In genomic region chr19:45312713-45313365, GRCm38 (mm10) we compare ENCODE assay signal across 11 mouse cellular contexts. TPM values are rescaled to one million over a fixed set of nuclear protein-coding genes. Genes with fewer than 3 reads are reported as not detected.
DNase-seq lines count a peak whose midpoint lies in the region; ATAC-seq and TF ChIP-seq lines count a peak whose summit lies in the region.
"Had no signal": no experiment of that assay in that cellular context is flagged by ENCODE, and none has a peak within 500 bp of the region (broad histone marks: within the 10 kb centered on the region; RNA-seq: fewer than 3 reads in every experiment).

No protein-coding gene starts in this region.

- H3K9me3 ChIP-seq in hindbrain, embryonic 13.5 days = no peaks in the 10 kb centered on the region
- no peaks in the 10 kb centered on the region for H3K9me3 ChIP-seq in midbrain, embryonic 15.5 days
- H3K9me3 ChIP-seq: liver, embryonic 15.5 days had no signal

- no peak overlapping the region for H3K4me3 ChIP-seq in cerebellum, adult 2 months (replicated peaks; ENCODE audit: insufficient read depth, low read depth, low read length)
- no peak overlapping the region for H3K4me3 ChIP-seq in hindbrain, embryonic 13.5 days
- no peak overlapping the region for H3K4me3 ChIP-seq in midbrain, embryonic 15.5 days
- H3K4me3 ChIP-seq: liver, embryonic 15.5 days had no signal

- H3K9ac ChIP-seq in hindbrain, embryonic 13.5 days = peak overlapping the region; percentile 26; the same call in 1 of the 2 replicates
- no peak overlapping the region for H3K9ac ChIP-seq in midbrain, embryonic 15.5 days
- H3K9ac ChIP-seq: liver, embryonic 15.5 days had no signal

- no peak overlapping the region for H3K4me2 ChIP-seq in hindbrain, embryonic 13.5 days
- no peak overlapping the region for H3K4me2 ChIP-seq in midbrain, embryonic 15.5 days
- H3K4me2 ChIP-seq: liver, embryonic 15.5 days had no signal

- no peaks in the 10 kb centered on the region for H3K36me3 ChIP-seq in hindbrain, embryonic 13.5 days
- no peaks in the 10 kb centered on the region for H3K36me3 ChIP-seq in midbrain, embryonic 15.5 days (replicated peaks)
- H3K36me3 ChIP-seq: liver, embryonic 15.5 days had no signal

- H3K27ac ChIP-seq in cerebellum, adult 2 months (ENCODE audit: insufficient read depth, low read length) = no peak overlapping the region
- H3K27ac ChIP-seq in hindbrain, embryonic 13.5 days = peak overlapping the region; percentile 94
- H3K27ac ChIP-seq in midbrain, embryonic 15.5 days = peak overlapping the region; percentile 74
- H3K27ac ChIP-seq: liver, embryonic 15.5 days had no signal

- no peak for TF ChIP-seq CTCF in cerebellum, adult 2 months (IDR thresholded peaks at IDR 0.05; ENCODE audit: borderline replicate concordance, insufficient read depth, low read depth, low read length)

- no peak for TF ChIP-seq POLR2A in cerebellum, adult 2 months (IDR thresholded peaks at IDR 0.05; ENCODE audit: borderline replicate concordance, insufficient read depth, low read length)

- no peaks in the 10 kb centered on the region; the same call in 1 of the 2 replicates for H3K4me1 ChIP-seq in cerebellum, adult 2 months (ENCODE audit: control insufficient read depth, insufficient read depth, low read length)
- H3K4me1 ChIP-seq in hindbrain, embryonic 13.5 days (replicated peaks) = peaks cover 50% of the 10 kb centered on the region
- H3K4me1 ChIP-seq in midbrain, embryonic 15.5 days = peaks cover 42% of the 10 kb centered on the region

- peak; percentile 21; the same call in 1 of the 2 replicates for ATAC-seq in hindbrain, embryonic 13.5 days (ENCODE audit: low FRiP score)
- ATAC-seq in midbrain, embryonic 15.5 days (replicated peaks) = 0 out of 2 replicates have a peak, but pooled peaks have one; percentile 28

- 32% methylated on average over 6 of the region's 6 CpGs for WGBS in cerebellum, adult 2 months
- 15% methylated on average over 6 of the region's 6 CpGs for WGBS in hindbrain, embryonic 13.5 days
- WGBS in midbrain, embryonic 15.5 days = 9% methylated on average over 6 of the region's 6 CpGs

- no peaks in the 10 kb centered on the region for H3K27me3 ChIP-seq in cerebellum, adult 2 months (ENCODE audit: control insufficient read depth, insufficient read depth, low read length)
- H3K27me3 ChIP-seq in hindbrain, embryonic 13.5 days = peaks cover 15% of the 10 kb centered on the region
- peaks cover 15% of the 10 kb centered on the region for H3K27me3 ChIP-seq in midbrain, embryonic 15.5 days (replicated peaks)

- DNase-seq in cerebellum, postnatal 25 days = peak; percentile 13 to 22
- DNase-seq in cerebellum, adult 2 months = no peak
- peak; percentile 39 for DNase-seq in embryo, embryonic 9.5 days (ENCODE audit: extremely low spot score)
- no peak for DNase-seq in right cerebral cortex, postnatal 10 days (ENCODE audit: low spot score in 2 of 2)
- DNase-seq in ovary, postnatal 10 days (ENCODE audit: low spot score) = no peak
- DNase-seq in right cerebral cortex, adult 2 months (ENCODE audit: low spot score in 2 of 2) = no peak
- DNase-seq: adrenal gland, postnatal 36 days; kidney, adult 11 months had no signal

RNA-seq across cellular contexts. Expression of gene Btrc, which starts 50.7 kb away (rescaled TPM):
- polyA plus RNA-seq in cerebellum, adult 2 months (2012; rRNA removed) = 65.9 and 66.5 TPM in 2 replicates
- 67.5 and 71.6 TPM in 2 replicates for polyA plus RNA-seq in hindbrain, embryonic 13.5 days (2015; fragmentation: Nextera tagmentation; extraction: Ambion mirVana)
- polyA plus RNA-seq in midbrain, embryonic 15.5 days (2015; fragmentation: Nextera tagmentation; extraction: Ambion mirVana) = 65.9 and 66.7 TPM in 2 replicates

Comparison
In these comparisons a context has a peak if more than half of its experiments do, and no peak if none do; other contexts are left out.
1. DNase-seq: peak in cerebellum, postnatal 25 days (2 of 2) and embryo, embryonic 9.5 days (single experiment); none in cerebellum, adult 2 months (0 of 2), right cerebral cortex, postnatal 10 days (0 of 2), ovary, postnatal 10 days (single experiment) and right cerebral cortex, adult 2 months (0 of 2).